Mouse (Mus musculus): Measurements from ENCODE around the gene Hdac10. TPM values are rescaled to one million over a fixed set of nuclear protein-coding genes. Genes with fewer than 3 reads are reported as not detected.
A peak's percentile ranks its signal among the peaks of the same experiment; 100 is the strongest.

Gene Hdac10
- polyA plus RNA-seq, 1 experiment from 2014 or later = 25.8 TPM

- no peak for ATAC-seq (ENCODE audit: low FRiP score, low TSS enrichment)
- no peaks in the 10 kb centered on the region for H3K27me3 ChIP-seq (ENCODE audit: insufficient read depth, low read length)
- H3K36me3 ChIP-seq (ENCODE audit: insufficient read depth, low read length) = peaks cover 77% of the 10 kb centered on the region
- H3K9me3 ChIP-seq (ENCODE audit: low read length) = no peaks in the 10 kb centered on the region
- H3K4me1 ChIP-seq (ENCODE audit: insufficient read depth, low read length) = no peaks in the 10 kb centered on the region
- no peak overlapping the region for H3K4me3 ChIP-seq (ENCODE audit: low read length)
- WGBS = 91% methylated on average over 13 of the region's 13 CpGs
- no peak overlapping the region for H3K27ac ChIP-seq (ENCODE audit: low read length)
- no peak overlapping the region for H3K4me2 ChIP-seq (replicated peaks; ENCODE audit: low read depth, low read length)
- H3K9ac ChIP-seq (replicated peaks; ENCODE audit: low read length) = no peak overlapping the region
Observed at GRCm38 (mm10) chr15:89106073-89106472, 22.4 kb downstream of the Hdac10 start.

- Histone ChIP-seq H3K9ac (replicated peaks; ENCODE audit: low read length) (no peak overlapping the region), H3K4me2 (replicated peaks; ENCODE audit: low read depth, low read length) (no peak overlapping the region), H3K27ac (ENCODE audit: low read length) (no peak overlapping the region), H3K4me1 (ENCODE audit: insufficient read depth, low read length) (no peaks in the 10 kb centered on the region), H3K27me3 (ENCODE audit: insufficient read depth, low read length) (no peaks in the 10 kb centered on the region), H3K4me3 (ENCODE audit: low read length) (no peak overlapping the region), H3K9me3 (ENCODE audit: low read length) (no peaks in the 10 kb centered on the region), H3K36me3 (ENCODE audit: insufficient read depth, low read length) (peaks cover 78% of the 10 kb centered on the region)
- no peak for ATAC-seq (ENCODE audit: low FRiP score, low TSS enrichment)
- 93% methylated on average over 8 of the region's 8 CpGs for WGBS
Observed at GRCm38 (mm10) chr15:89104425-89104824, 24.1 kb downstream of the Hdac10 start.

GRCm38 (mm10) chr15:89103921-89104320, 24.6 kb downstream of the Hdac10 start:
- WGBS = 87% methylated on average over 10 of the region's 10 CpGs
- Histone ChIP-seq H3K9ac (replicated peaks; ENCODE audit: low read length) (no peak overlapping the region), H3K9me3 (ENCODE audit: low read length) (no peaks in the 10 kb centered on the region), H3K4me2 (replicated peaks; ENCODE audit: low read depth, low read length) (no peak overlapping the region), H3K4me3 (ENCODE audit: low read length) (no peak overlapping the region), H3K27ac (ENCODE audit: low read length) (no peak overlapping the region), H3K4me1 (ENCODE audit: insufficient read depth, low read length) (no peaks in the 10 kb centered on the region), H3K27me3 (ENCODE audit: insufficient read depth, low read length) (no peaks in the 10 kb centered on the region), H3K36me3 (ENCODE audit: insufficient read depth, low read length) (peaks cover 78% of the 10 kb centered on the region)
- ATAC-seq (ENCODE audit: low FRiP score, low TSS enrichment) = no peak

DNA sequence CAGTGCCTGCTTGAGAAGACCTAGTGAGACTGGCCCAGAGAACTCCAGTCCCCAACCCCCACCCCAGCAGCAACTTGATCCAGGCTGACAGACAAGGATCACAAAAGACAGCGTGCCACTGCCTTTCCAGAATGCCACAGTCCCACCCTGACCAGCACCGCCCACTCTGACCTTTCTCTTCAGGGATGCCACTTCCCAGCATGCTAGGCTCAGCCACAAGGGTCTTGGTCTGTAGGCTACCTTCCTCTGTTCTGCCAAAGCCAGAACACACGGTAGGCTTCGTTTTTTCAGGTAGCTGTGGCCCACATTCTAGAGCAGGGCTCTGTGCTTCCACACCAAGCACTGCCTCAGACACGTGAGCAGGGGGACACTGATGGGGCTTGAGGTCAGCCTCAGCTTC, 25.9 kb downstream of the Hdac10 start:
- Histone ChIP-seq H3K4me2 (replicated peaks; ENCODE audit: low read depth, low read length) (no peak overlapping the region), H3K36me3 (ENCODE audit: insufficient read depth, low read length) (peaks cover 76% of the 10 kb centered on the region), H3K9ac (replicated peaks; ENCODE audit: low read length) (no peak overlapping the region), H3K4me1 (ENCODE audit: insufficient read depth, low read length) (no peaks in the 10 kb centered on the region), H3K27me3 (ENCODE audit: insufficient read depth, low read length) (no peaks in the 10 kb centered on the region), H3K27ac (ENCODE audit: low read length) (no peak overlapping the region), H3K9me3 (ENCODE audit: low read length) (no peaks in the 10 kb centered on the region), H3K4me3 (ENCODE audit: low read length) (no peak overlapping the region)
- ATAC-seq (ENCODE audit: low FRiP score, low TSS enrichment) = no peak
- 75% methylated on average over 5 of the region's 5 CpGs for WGBS

DNA sequence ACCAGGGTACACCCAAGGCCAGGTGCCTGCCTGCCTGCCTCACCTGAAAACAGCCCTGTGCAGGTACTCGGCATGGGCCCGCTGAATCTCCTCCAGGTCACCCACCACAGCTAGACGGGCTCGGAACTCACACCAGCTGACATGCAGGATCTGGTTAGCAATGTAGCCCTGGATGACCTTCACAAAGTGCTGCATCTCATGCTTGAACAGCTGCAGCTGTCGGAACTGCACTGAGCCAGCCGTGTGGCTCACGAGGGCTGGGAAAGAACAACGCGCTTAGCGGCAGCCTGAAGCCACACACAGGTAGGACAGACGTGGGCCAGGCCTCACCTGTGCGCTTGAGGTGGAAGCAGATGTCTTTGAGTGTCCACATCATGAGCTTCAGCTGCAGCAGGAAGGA, 27.7 kb downstream of the Hdac10 start:
- WGBS = 82% methylated on average over 12 of the region's 12 CpGs
- Histone ChIP-seq H3K4me1 (ENCODE audit: insufficient read depth, low read length) (no peaks in the 10 kb centered on the region), H3K4me3 (ENCODE audit: low read length) (no peak overlapping the region), H3K9me3 (ENCODE audit: low read length) (no peaks in the 10 kb centered on the region), H3K36me3 (ENCODE audit: insufficient read depth, low read length) (peaks cover 82% of the 10 kb centered on the region), H3K9ac (replicated peaks; ENCODE audit: low read length) (no peak overlapping the region), H3K27ac (ENCODE audit: low read length) (no peak overlapping the region), H3K27me3 (ENCODE audit: insufficient read depth, low read length) (no peaks in the 10 kb centered on the region), H3K4me2 (replicated peaks; ENCODE audit: low read depth, low read length) (no peak overlapping the region)
- ATAC-seq (ENCODE audit: low FRiP score, low TSS enrichment) = no peak

DNA sequence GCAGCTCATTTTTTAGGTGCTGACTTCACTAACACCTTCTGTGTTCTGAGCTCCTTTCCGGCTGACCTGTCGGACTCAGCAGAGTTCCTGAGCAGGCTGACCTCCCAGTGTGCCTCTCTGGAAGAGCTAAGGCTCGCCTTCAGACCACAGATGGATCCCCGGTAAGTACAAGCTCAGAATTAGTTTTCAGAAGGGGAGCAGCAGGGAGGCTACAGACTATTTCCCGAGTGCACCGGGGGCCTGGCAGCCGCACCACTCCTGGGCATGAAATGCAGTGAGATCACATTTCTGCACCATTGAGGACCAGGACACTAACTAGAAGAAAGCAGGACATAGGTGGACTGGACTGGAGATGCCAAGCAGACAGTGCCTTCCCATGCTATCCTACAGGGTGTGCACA, 29.9 kb downstream of the Hdac10 start:
- ATAC-seq (ENCODE audit: low FRiP score, low TSS enrichment) = no peak
- Histone ChIP-seq H3K9ac (replicated peaks; ENCODE audit: low read length) (no peak overlapping the region), H3K27ac (ENCODE audit: low read length) (no peak overlapping the region), H3K4me3 (ENCODE audit: low read length) (no peak overlapping the region), H3K4me2 (replicated peaks; ENCODE audit: low read depth, low read length) (no peak overlapping the region), H3K9me3 (ENCODE audit: low read length) (no peaks in the 10 kb centered on the region), H3K4me1 (ENCODE audit: insufficient read depth, low read length) (no peaks in the 10 kb centered on the region), H3K36me3 (ENCODE audit: insufficient read depth, low read length) (peaks cover 88% of the 10 kb centered on the region), H3K27me3 (ENCODE audit: insufficient read depth, low read length) (no peaks in the 10 kb centered on the region)
- WGBS = 82% methylated on average over 7 of the region's 7 CpGs

GRCm38 (mm10) chr15:89097450-89097849, 31.1 kb downstream of the Hdac10 start:
- no peaks in the 10 kb centered on the region for H3K4me1 ChIP-seq (ENCODE audit: insufficient read depth, low read length)
- no peak overlapping the region for H3K4me2 ChIP-seq (replicated peaks; ENCODE audit: low read depth, low read length)
- H3K9ac ChIP-seq (replicated peaks; ENCODE audit: low read length) = no peak overlapping the region
- H3K9me3 ChIP-seq (ENCODE audit: low read length) = no peaks in the 10 kb centered on the region
- no peak overlapping the region for H3K27ac ChIP-seq (ENCODE audit: low read length)
- 92% methylated on average over 5 of the region's 5 CpGs for WGBS
- no peaks in the 10 kb centered on the region for H3K27me3 ChIP-seq (ENCODE audit: insufficient read depth, low read length)
- peaks cover 88% of the 10 kb centered on the region for H3K36me3 ChIP-seq (ENCODE audit: insufficient read depth, low read length)
- H3K4me3 ChIP-seq (ENCODE audit: low read length) = no peak overlapping the region
- ATAC-seq (ENCODE audit: low FRiP score, low TSS enrichment) = no peak

DNA sequence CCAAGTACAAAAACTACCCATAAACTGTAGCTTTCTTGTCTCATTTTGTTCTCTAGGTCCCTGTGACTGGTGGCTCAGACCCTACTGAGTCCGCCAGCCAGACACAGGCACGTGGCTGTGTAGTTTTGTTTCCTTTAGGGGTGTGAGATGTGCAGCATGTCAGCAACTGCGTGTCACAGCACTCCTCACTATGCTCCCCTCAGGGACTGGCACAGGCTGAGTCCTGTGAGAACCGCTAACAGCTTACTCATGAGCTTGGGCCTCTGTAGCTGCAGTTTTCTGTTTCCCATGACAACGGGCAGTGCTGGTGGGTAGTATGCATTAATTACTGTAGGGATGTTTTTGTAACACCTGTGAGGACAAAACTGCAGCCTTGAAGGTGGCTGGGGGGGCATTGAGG, 36.3 kb downstream of the Hdac10 start:
- Histone ChIP-seq H3K4me3 (ENCODE audit: low read length) (no peak overlapping the region), H3K9ac (replicated peaks; ENCODE audit: low read length) (no peak overlapping the region), H3K27me3 (ENCODE audit: insufficient read depth, low read length) (no peaks in the 10 kb centered on the region), H3K27ac (ENCODE audit: low read length) (no peak overlapping the region), H3K36me3 (ENCODE audit: insufficient read depth, low read length) (peaks cover 49% of the 10 kb centered on the region), H3K4me2 (replicated peaks; ENCODE audit: low read depth, low read length) (no peak overlapping the region), H3K4me1 (ENCODE audit: insufficient read depth, low read length) (peaks cover 19% of the 10 kb centered on the region), H3K9me3 (ENCODE audit: low read length) (no peaks in the 10 kb centered on the region)
- WGBS = 82% methylated on average over 5 of the region's 5 CpGs
- ATAC-seq (ENCODE audit: low FRiP score, low TSS enrichment) = no peak

GRCm38 (mm10) chr15:89090662-89091061, 37.8 kb downstream of the Hdac10 start:
- no peak for ATAC-seq (ENCODE audit: low FRiP score, low TSS enrichment)
- 84% methylated on average over 4 of the region's 4 CpGs for WGBS
- Histone ChIP-seq H3K4me1 (ENCODE audit: insufficient read depth, low read length) (peaks cover 19% of the 10 kb centered on the region), H3K9ac (replicated peaks; ENCODE audit: low read length) (no peak overlapping the region), H3K36me3 (ENCODE audit: insufficient read depth, low read length) (peaks cover 36% of the 10 kb centered on the region), H3K27ac (ENCODE audit: low read length) (no peak overlapping the region), H3K4me2 (replicated peaks; ENCODE audit: low read depth, low read length) (no peak overlapping the region), H3K27me3 (ENCODE audit: insufficient read depth, low read length) (no peaks in the 10 kb centered on the region), H3K9me3 (ENCODE audit: low read length) (no peaks in the 10 kb centered on the region), H3K4me3 (ENCODE audit: low read length) (no peak overlapping the region)

- peak overlapping the region; percentile 87 for H3K27ac ChIP-seq (ENCODE audit: low read length)
- peak overlapping the region; percentile 78 for H3K4me3 ChIP-seq (ENCODE audit: low read length)
- no peaks in the 10 kb centered on the region for H3K9me3 ChIP-seq (ENCODE audit: low read length)
- WGBS = 3% methylated on average over 61 of the region's 68 CpGs
- peaks cover 19% of the 10 kb centered on the region for H3K4me1 ChIP-seq (ENCODE audit: insufficient read depth, low read length)
- peak overlapping the region; percentile 92 for H3K9ac ChIP-seq (replicated peaks; ENCODE audit: low read length)
- H3K27me3 ChIP-seq (ENCODE audit: insufficient read depth, low read length) = no peaks in the 10 kb centered on the region
- H3K4me2 ChIP-seq (replicated peaks; ENCODE audit: low read depth, low read length) = peak overlapping the region; percentile 97
- peak; percentile 66 for ATAC-seq (ENCODE audit: low FRiP score, low TSS enrichment)
- peaks cover 36% of the 10 kb centered on the region for H3K36me3 ChIP-seq (ENCODE audit: insufficient read depth, low read length)
Observed at GRCm38 (mm10) chr15:89089248-89090051, 39.0 kb downstream of the Hdac10 start.
